Mouse (Mus musculus) thymus, adult 18-20 months (tissue): ENCODE measurements around the gene Senp3.
"Not testable (repeated sequence)": the region's sequence is repeated elsewhere in the genome, so short reads cannot be mapped to it uniquely, and the experiment has no call there.

Source experiments
- DNase-seq, 2 experiments: peaks; one replicate each; pipeline ENCODE4 v3.0.0; 2022; ENCODE audit warnings: mixed read lengths in 2 of 2

Senp3 gene

DNA sequence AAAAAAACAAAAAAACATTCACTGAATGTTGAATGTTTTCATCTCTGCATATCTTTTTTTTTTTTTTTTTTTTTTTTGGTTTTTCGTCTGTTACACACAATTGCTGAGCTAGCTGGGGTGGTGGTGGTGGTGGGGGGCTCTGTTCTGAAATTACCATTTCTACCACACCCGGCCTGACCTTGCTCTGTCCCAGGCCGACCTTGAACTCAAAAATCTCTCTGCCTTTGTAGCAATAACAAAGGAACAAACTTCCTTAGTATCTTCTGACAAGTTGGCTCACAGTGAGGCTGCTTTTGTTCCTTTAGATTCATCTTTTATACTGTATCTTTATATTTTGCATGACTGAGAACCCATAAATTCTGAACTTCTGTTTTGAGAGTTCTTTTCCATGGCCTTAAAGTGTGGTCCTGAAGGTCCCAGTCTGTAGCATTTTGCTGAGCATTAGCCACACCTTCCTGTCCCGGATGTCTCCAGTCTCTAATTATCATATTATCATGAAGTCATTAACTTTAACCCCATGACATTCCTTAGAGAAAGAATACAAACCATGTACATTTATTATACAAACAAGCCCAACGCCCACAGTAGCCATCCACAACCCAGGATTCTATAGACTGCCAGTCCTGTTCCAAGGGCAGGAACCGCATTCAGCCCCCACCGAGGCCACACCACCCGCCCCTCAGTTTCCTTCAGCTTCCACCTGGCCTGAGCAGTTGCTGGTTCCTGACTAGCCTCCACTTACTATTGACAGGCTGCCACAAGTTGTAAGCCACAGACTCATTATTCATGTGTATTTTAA lies 22.1 kb upstream of the Senp3 start:
- DNase-seq: no peak

DNA sequence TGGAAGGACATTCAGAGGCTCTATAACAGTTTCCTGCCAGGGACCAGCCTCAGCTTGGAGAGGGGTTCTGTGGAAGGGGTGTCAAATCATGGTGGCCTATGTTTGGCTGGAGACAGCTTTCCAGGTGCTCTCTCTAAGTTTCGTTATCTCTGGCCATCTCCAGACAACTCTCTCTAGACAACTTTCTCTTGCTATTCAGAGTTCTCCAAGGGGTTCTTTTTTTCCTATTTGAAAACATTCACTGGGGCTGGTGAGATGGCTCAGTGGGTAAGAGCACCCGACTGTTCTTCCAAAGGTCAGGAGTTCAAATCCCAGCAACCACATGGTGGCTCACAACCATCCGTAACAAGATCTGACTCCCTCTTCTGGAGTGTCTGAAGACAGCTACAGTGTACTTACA lies 21.5 kb upstream of the Senp3 start:
- DNase-seq: not testable (repeated sequence)

DNA sequence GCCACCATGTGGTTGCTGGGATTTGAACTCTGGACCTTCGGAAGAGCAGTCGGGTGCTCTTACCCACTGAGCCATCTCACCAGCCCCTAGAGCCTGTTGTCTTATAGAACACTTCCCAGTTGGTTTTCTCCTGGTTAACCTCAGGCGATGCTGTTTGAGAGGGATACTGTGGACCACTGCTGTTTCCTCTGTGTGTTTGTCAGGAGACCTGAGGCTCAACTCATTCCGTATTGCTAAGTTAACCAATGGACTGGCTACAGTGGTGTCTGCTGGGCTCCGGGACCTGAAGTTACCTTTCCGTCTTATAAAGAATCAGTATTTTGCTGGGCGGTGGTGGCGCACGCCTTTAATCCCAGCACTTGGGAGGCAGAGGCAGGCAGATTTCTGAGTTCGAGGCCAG lies 21.0 kb upstream of the Senp3 start:
- DNase-seq: not testable (repeated sequence)

DNA sequence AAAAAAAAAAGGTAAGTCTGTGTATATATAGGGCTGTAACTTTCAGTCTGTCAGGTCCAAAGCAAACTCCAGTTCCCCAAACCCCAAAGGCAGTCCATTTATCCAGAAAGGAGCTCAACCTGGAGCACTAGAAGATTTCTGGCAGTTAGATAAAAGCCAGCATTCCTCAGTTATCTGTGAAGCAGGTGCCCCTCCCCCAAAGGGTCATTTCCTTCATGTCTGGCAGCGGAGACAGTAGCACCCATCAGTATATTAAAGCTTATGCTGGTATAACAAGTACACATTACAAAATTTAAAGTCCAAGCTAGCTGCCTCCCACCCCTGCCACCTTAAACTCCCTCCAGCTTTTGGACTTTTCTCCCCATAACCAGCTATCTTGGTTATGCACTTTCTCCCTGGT lies 17.7 kb upstream of the Senp3 start:
- no peak for DNase-seq

DNA sequence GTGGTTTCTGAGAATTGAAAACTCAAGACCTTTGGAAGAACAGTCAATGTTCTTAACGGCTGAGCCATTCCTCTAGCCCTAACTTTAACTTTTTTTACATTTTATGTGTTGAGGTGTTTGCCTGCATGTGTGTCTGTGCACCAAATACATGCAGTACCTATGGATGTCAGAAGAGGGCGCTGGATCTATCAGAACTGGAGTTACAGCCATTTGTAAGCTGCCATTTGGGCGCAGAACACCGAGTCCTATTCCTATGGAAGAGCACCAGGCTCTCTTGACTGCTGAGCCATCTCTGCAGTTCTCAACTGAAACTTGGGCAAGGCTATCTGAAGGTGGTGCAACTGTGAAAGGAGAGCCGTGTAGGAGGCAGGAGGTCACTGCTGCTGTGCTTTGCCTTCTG lies 16.7 kb upstream of the Senp3 start:
- DNase-seq: no peak

DNA sequence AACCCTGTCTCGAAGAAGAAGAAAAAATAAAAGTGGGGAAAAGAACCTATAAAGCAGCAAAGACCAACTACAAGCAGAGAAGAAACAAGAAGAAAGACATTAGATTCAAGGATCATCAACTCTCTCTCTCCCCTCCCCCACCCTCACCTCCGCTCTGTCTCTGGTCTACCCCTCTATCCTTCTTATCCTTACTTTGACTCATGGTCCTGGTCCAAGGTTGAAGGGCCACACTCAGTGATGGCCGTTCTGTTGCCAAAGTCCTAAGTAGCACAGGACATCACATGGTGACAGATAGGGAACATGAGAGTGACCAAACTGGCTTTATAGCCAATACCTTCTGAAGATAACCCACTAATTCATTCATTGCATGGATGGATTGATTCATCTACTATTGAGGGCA lies 15.5 kb upstream of the Senp3 start:
- no peak for DNase-seq

DNA sequence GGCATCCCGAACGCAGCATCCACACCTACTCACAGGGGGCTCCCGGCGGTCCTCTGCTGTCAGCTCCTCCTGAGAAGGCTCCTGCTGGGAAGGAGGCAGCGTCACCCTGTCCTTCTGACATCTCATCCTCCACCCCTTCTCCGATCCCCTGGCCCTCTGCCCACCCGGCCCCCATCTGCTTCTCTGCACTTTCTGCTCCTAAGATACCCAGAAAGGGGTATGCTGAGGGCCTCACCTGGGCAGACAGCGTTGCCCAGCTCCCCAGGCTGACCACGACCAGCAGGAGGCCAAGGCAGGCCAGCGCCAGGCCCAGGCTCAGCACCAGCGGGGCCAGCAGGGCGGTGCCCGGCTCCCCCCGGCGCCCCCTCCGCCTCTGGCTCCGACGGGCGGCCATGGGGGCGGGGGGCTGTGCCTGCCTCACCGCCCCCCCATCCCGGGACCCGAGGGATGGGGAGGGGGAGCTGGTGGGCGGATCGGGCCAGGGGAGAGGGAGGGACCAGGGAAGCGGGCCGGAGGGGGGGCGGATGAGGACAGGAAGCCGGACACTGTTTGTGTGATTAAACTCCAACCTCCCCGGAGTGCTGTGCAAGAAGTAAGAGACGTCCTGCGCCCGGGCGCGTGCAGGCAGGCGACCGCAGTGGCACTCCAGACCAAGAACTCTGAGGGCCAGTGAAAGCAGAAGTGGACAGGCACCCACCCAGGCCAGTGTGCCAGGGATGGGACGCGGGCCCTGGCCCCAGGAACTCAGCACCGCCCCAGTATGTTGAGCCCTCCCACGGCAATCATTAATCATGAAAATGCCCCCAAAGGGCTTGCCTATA lies 13.7 kb upstream of the Senp3 start, which contains the start of the genes Tnfsf12 and Tnfsfm13:
Gene Tnfsf12, minus strand, starts transcription at position 489 of the 821 bp plus-strand sequence.
Gene Tnfsfm13, minus strand, starts transcription at position 738 of the 821 bp plus-strand sequence.
- no peak for DNase-seq

DNA sequence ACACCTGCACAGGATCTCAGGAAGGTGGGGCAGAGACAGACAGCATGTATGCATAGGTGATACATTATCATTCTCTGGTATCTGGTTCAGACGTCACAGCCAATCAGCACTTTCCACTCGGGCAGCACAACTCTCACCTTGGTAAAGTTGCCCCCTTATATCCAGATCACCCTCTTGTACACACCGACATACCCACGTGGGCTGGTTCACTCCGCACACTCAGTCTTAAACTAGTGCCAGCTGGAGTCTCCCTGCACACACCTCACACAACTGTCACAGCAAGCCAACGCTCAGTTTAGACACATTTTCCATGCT lies 13.1 kb upstream of the Senp3 start:
- DNase-seq: no peak

DNA sequence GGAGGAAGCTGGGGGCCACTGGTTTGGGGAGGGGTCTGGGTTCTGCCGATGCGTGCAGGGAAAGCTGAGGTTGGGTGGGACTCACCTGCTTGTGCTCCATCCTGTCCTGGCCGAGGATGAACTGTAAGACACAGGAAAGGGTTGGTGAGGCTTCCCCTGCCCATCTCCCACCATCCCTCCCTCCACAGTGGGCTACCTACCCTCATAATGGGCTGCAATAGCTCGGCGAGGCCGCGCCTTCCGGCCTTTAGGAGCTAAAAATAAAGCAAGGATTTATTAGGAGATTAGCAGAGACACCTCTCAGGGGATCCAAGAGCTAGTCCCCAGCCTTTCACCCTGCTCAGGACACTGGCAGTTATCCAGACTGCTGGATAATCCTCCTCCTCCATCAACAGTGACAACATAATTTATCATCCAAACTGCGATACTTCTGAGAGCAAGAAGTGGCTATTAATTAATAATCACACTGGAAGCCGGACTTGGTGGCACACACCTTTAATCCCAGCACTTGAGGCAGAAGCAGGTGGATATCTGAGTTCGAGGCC lies 11.6 kb upstream of the Senp3 start:
- DNase-seq: no peak

DNA sequence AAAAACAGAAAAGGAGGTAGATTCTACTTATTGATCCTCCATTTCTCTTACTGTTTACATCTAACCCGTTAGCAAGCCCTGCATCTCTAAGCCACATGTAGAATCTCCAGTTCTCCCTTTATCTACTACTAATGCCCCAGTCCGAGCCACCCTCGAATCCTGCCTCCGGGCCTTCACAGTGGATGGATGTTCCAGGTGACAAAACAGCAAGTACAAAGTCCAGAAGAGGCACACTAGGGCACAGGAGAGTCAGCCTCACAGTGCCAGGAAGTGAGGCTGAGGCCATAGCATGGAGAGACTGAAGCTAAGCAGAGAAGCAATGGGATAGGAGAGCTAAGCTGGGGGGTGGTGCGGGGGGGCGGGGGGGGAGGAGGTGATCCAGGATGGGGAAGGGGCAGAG lies 11.0 kb upstream of the Senp3 start:
- DNase-seq: no peak

DNA sequence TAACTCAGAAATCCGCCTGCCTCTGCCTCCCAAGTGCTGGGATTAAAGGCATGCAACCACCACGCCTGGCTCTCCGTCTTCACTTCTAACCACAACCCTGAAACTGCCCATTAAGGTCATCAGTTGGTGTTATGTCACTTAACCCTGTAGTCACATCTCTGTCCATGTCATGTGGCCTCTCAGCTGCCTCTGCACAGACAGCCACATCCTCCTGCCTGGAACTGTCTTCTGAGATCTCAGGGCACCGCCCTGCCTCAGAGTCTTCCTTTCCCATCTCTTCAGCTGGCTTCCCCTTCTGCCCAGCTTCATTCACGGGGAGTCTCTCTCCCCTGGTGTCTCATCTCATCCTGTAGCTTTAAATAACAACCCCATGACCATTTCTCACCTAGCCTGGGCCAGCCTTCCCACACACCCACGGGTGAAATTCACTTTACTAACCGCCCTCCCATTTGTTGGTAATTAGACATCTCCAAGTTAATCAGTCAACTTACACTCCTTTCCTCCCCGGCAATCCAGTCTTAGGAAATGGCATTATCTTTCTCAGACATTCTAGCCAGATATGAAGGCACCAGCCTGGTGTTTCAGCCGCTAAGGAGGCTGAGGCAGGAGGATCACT lies 10.4 kb upstream of the Senp3 start:
- no peak for DNase-seq

DNA sequence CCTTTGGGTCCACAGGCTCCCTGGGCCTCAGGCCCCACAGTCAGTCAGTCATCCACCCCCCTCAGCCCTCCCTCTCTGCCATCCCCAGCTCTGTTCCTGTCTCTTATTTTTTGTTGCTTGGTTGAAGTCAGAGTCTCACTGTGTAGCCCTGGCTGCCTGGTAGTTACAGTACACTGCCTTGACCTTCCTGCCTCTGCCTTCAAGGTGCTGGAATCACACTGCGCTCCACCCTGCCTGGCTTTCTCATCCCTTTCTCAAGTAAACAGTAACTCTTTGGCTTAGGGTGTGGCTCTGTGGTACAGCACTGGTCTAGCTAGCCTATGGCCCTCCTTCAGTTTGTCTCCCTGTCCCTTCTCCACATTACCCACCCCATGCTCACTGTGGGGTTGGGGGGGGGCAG lies 8.0 kb upstream of the Senp3 start:
- no peak for DNase-seq

DNA sequence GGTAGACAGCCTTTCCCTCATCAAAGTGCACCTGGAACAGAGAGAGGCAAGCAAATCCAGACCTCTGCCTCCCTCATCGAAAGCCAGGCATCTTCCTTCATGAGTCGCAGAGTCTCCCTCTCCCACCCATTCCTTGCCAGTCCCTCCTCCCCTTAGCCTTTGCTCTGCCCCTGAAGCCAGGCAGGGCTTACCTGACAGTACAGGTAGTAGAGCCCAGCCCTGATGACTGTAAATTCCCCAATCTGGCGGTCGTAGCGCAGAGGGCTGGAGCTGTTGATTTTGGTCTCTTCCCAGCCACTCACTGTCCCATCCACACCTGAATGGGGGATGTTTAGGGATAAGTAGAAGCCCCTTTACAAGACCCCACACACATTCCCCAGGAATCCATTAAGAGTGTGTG lies 5.2 kb upstream of the Senp3 start:
- DNase-seq: no peak

DNA sequence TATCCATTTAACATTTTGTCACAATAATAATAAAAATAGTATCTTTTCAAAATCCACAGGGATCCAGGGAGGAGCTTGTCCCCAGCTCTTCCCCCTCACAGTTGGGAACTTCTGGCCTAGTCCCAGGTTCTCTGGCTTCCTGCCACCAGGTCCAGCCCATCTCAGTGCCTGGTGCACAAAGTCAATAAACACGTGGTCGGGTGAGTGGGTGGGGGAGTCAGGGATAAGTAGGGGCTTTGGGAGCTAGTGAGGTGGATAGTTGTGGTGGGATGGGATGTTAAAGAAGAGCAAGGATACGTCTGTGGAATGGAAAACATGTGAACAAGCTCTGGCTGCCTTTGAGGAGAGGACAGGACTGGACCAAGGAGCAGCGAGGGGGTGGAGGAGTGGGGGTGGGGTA lies 4.5 kb upstream of the Senp3 start:
- DNase-seq: no peak

DNA sequence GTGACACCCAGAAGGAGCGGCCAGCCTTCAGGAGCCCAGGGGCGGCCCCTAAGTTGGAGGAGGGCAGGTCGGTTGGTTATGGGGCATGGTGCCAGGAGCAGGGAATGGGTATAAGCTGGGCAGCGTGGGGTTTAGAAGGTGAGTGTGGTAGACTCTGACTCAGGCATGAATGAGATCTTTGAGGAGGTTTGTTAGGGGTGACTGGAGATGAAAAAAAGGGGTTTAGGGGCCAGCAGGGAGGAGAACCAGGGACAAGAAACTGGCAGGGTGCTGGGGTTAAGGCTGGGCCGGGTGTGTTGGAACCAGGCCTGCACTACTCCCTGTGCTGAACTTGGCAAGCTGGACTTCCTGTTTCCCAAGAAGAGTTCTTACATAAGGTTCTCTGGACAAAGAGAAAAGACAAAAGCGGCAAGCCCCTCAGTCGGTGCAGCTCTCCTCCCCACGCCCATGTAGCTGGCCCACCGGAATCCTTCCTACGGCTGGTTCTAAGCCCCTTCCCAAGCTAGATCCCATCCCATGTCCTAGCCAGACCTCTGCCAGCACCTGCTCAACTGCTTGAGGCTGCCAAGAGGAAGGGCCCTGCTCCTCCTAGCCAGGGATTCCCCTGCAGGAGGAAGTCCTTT lies 3.8 kb upstream of the Senp3 start, which contains the start of gene Tnfsf13:
Gene Tnfsf13, minus strand, starts transcription at position 259 of the 623 bp plus-strand sequence.
- DNase-seq: no peak

DNA sequence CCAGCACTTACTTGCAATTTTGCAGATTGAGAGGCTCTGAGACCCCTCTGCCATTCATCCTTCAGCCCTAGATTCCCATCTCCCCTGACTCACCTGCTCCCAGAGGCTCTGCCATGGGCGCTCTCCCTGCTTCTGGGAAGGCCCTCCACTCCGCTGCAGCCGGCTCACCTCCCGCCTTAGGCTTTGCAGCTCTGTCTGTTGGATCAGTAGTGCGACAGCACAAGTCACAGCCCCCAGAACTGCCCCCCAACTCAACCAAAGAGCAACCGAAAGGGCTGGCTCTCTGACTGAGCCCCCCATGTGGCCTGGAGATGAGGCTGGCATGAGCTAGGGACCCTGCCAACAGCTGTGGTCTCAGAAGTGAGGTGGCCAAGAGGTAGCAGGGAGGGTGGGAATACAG lies 3.1 kb upstream of the Senp3 start:
- DNase-seq: no peak

DNA sequence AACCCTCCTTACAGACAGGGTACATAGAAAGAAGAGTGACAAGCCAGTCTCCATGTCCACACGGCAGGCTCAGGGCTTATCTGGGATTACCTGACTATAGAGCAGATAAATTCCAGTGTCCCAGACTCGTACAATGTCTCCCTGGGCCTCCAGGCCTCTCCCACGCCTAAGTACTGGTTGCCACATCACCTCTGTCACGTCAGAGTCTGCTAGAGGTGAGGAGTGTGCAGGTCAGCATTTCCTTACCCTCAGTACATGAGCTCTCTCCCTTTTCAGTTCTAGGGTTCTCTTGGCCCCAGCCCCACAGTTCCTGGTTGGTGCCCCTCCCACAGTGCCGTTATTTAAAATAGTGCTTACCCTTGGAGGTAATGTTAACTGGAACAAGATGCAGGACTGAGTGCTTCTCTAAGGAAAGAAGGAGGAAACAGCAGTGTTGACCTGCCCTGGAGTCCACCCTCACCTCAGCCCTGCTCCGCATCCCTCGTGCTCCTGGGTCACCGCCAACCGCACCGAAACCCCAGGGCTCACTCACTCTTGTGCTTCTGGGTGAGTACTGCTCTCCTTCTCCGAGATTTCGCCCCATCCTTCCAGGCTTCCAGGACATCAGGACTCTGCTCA lies 2.4 kb upstream of the Senp3 start:
- no peak for DNase-seq

DNA sequence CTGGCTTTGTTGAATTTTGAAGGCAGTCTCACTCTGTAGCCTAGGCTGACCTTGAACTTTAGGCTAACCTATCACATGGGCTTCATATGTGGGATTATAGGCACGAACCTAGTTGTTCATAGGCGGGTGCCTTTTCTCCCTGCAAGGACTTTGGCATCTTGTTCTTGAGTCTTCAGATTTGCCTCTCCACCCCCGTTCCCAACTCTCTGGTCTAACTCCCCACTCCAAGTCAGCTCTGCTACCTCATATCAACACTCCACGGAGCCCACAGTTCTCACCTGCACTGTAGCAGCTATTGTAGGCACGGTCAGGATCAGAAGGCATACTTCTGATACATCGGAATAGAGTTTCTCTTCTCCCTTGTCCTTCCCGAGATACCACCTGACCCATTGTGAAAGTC lies 1.7 kb upstream of the Senp3 start:
- DNase-seq: no peak

DNA sequence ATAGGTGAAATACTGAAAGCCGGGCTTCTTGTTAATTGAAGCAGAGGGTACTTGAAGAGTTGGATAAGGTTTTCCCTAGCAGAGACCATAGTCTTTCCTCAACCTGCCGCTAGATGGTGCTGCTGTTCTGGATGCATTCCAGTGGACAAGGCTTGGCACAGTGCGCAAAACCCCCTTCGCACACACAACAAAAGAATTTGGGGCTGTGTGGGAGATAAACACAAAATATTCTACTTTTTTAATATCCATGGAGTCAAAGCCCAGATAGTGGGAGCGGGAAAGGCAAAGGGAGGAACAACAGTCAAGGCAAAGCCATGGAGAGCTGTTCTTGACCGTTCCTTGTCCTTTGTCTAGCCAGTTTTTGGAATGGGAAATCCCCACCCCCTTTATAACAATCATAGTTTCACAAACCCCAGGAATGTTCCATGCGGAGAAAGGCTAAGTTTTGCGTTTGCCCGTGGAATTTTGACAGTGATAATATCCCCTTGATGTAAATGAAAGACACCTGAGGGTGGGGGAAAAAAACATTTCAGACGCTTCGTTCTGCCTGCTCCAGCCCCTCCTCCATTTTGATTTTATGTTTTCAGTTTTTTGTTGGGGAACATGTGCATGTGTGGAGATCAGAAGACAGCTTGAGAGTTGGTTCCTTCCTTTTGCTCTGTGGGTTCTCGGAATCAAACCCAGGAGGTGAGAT lies 1.1 kb upstream of the Senp3 start:
- peak; percentile 57 to 71 for DNase-seq

DNA sequence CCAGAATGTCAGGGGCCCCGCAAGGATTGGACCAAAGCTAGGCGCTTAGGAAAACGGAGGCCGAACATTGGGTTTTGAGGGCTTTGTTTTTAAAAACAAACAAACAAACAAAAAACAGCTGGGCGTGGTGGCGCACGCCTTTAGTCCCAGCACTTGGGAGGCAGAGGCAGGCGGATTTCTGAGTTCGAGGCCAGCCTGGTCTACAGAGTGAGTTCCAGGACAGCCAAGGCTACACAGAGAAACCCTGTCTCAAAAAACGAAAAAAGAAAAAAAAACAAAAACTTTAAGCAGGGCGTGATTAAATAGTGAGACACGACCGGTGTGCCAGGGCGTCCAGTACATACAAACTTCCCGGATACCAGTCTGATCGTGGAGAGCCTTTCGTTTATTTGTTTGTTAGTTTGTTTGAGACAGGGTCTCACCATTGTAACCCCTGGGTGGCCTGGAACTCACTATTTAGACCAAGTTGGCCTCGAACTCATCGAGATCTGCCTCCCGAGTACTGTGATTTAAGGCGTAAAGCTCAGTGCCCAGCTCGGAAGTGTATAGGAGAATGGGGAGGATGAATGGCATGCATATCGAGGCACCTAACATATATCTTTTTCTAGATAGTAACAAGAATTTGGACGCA lies 440 bp upstream of the Senp3 start:
- no peak for DNase-seq

DNA sequence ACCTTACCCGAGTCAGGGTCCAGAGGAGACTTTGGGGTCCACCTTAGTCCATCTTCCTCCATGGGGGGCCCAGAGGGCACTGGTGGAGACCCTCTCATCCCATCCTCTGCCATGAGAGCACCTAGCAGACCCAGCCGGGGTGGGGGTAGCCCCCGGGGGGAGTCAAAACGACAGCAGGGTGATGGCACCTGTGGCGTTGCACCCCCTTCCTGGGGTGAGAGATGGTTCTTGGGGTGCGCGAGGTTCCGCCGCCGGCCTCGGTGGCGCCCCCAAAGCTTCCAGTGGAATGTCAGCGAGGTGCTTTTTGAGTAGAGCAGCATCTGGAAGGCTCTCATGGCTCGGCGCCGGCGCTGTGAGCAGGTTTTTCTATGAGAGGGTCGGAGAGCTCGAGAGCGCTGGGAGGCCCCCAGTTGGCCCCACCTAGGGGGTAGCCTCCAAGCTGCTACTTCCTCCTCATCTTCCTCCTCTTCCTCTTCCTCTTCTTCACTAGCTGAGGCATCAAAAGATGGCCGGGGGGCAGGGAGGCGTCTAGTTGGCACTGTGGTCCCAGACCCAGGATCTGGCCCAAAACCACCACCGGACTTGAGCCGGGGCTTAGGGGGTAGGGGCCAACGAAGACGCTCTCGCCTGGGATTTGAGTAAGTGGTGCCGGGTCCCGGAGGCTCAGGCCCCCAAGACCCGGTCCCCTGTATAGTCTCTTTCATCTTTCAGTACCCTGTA lies 1.6 kb downstream of the Senp3 start:
- DNase-seq: no peak
